Mouse (Mus musculus) layer of hippocampus, adult 11-12 months (tissue): ENCODE data around the gene Lrtm2.

Experiments
- DNase-seq: peaks from one replicate; pipeline ENCODE4 v3.0.0; 2022; ENCODE audit warnings: low spot score

Gene Lrtm2

DNA sequence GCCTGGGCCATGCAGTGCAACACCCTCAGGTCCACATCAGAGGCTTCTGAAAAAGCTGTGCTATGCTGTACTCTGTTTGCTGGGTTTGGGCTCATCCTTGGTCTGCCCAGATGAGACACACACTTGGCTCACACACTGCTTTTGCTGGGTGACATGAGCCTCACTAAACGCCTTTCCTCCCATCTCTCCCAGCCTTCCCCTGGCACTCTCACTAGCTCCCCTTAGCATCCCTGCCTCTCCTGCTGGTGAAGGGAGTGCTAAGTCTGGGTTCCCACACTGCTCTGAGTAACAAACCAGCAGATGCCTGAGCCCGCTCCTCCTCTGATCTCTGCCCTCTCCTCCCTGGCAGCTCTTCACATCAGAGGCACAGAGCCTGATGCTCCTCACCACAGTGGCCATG lies 53.9 kb downstream of the Lrtm2 start:
- DNase-seq: no peak
